Mouse (Mus musculus): ENCODE measurements around the gene Ppp1r16b. TPM values are rescaled to one million over a fixed set of nuclear protein-coding genes. Genes with fewer than 3 reads are reported as not detected.

Gene Ppp1r16b
- polyA plus RNA-seq (2017; shearing (Covaris generic)) = 10 to 100 TPM; 29.3 to 47.6 TPM

GRCm38 (mm10) chr2:158665098-158665497, at the start of gene Ppp1r16b:
Ppp1r16b (plus strand) TSS chr2:158665398.

GRCm38 (mm10) chr2:158624718-158625222, 40.4 kb upstream of the Ppp1r16b start, which contains the start of gene Actr5:
Actr5 (plus strand) TSS chr2:158624888.

GRCm38 (mm10) chr2:158767742-158768339, 102.6 kb downstream of the Ppp1r16b start, which contains the start of gene Fam83d:
Fam83d (plus strand) TSS chr2:158768093.

GRCm38 (mm10) chr2:158794494-158795004, 129.4 kb downstream of the Ppp1r16b start, which contains the start of gene Dhx35:
Dhx35 (plus strand) TSS chr2:158794807.

Other genes starting within 250 kb of the Ppp1r16b start
- not detected for gene Adig, start 162.8 kb upstream of the Ppp1r16b start, polyA plus RNA-seq (2017; shearing (Covaris generic))
- gene Arhgap40, start 152.6 kb upstream of the Ppp1r16b start, polyA plus RNA-seq (2017; shearing (Covaris generic)) = not detected
- not detected for gene Slc32a1, start 54.6 kb upstream of the Ppp1r16b start, polyA plus RNA-seq (2017; shearing (Covaris generic))
- gene Actr5, start 40.5 kb upstream of the Ppp1r16b start, polyA plus RNA-seq (2017; shearing (Covaris generic)) = 10 to 100 TPM; 31.4 to 37.3 TPM
- gene Fam83d, start 102.7 kb downstream of the Ppp1r16b start, polyA plus RNA-seq (2017; shearing (Covaris generic)) = 1 to 10 TPM; 2.6 to 4.3 TPM
- gene Dhx35, start 129.4 kb downstream of the Ppp1r16b start, polyA plus RNA-seq (2017; shearing (Covaris generic)) = 10 to 100 TPM; 11.4 to 12.4 TPM

Data from activated CD4-positive, CD25-positive, alpha-beta regulatory T cell (primary cell).